Mouse (Mus musculus): ENCODE measurements around the gene Cldn10.

DNA sequence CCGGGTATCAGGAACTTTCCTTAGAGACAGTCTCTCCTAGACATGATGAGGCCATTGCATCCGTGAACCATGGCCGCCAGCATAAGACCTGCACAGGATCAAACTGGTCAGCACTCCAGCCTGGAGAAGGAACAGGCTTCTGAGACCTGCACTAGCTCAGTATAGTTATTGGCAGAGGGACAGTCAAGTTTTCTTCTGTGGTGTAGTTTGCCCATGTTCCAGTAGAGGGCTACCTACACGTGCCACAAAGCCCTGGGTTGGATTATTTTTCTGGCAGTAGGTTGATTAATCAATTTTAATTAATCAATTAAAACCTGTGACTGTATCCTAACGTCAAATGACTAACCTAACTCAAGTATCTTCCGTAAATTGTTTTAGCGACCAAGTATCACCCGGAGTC, 131.3 kb downstream of the Cldn10 start:
- 0 out of 2 replicates have a peak, but pooled peaks have one; percentile 23 for TF ChIP-seq CTCF (IDR thresholded peaks at IDR 0.05; ENCODE audit: low read depth, low read length)
- no peak for TF ChIP-seq GATA1 (IDR thresholded peaks at IDR 0.05; ENCODE audit: borderline replicate concordance, low read length)
- no peak for TF ChIP-seq POLR2AphosphoS5 (IDR thresholded peaks at IDR 0.05; ENCODE audit: insufficient replicate concordance, low read depth, low read length)
- TF ChIP-seq TAL1 (conservative IDR thresholded peaks at IDR 0.05; ENCODE audit: low read depth, low read length), result no peak
